Mouse (Mus musculus) forebrain, embryonic 10.5 days (tissue): ENCODE data around the gene Zfp689. TPM values are rescaled to one million over a fixed set of nuclear protein-coding genes. Genes with fewer than 3 reads are reported as not detected.
"Not testable (repeated sequence)": the region's sequence is repeated elsewhere in the genome, so short reads cannot be mapped to it uniquely, and the experiment has no call there.

ENCODE experiments used
- DNase-seq: peaks from one replicate; pipeline ENCODE4 v3.0.0-alpha.2; 2017; ENCODE audit warnings: low spot score; ENCODE audit errors: extremely low spot score
- H3K27ac ChIP-seq: fragments of 300-500 bp; sonication (generic); 2 replicates; pipeline ENCODE4 v1.5.1; 2016; ENCODE audit warnings: mild to moderate bottlenecking
- H3K27me3 ChIP-seq: fragments of 300-500 bp; sonication (generic); 2 replicates; pipeline ENCODE4 v1.6.1; 2016; ENCODE audit warnings: mild to moderate bottlenecking; ENCODE audit not compliant: poor library complexity, severe bottlenecking
- H3K36me3 ChIP-seq: fragments of 300-500 bp; sonication (generic); replicated peaks from 2 replicates; pipeline ENCODE4 v1.6.1; 2016; ENCODE audit warnings: mild to moderate bottlenecking, moderate library complexity
- H3K4me1 ChIP-seq: fragments of 300-500 bp; sonication (generic); 2 replicates; pipeline ENCODE4 v1.6.1; 2016
- H3K4me3 ChIP-seq: fragments of 300-500 bp; sonication (generic); 2 replicates; pipeline ENCODE4 v1.5.1; 2016; ENCODE audit warnings: mild to moderate bottlenecking, moderate library complexity
- H3K9me3 ChIP-seq: fragments of 300-500 bp; sonication (generic); 2 replicates; pipeline ENCODE4 v1.6.1; 2016; ENCODE audit warnings: mild to moderate bottlenecking, moderate library complexity
- WGBS: fragments of 180-500 bp; shearing (Covaris S2); methylation state at CpG from one replicate; pipeline ENCODE4 v1.1.7; 2016; 5-methylcytosine and 5-hydroxymethylcytosine counted together
- polyA plus RNA-seq: library from polyadenylated mRNA; unstranded; fragments of >200 nt; fragmentation: Nextera tagmentation; extraction: Ambion mirVana; gene quantifications from 2 replicates; pipeline ENCODE4 v1.2.1, GENCODE M21; 2016

Gene Zfp689
- 14.4 and 15.4 TPM in 2 replicates for polyA plus RNA-seq

DNA sequence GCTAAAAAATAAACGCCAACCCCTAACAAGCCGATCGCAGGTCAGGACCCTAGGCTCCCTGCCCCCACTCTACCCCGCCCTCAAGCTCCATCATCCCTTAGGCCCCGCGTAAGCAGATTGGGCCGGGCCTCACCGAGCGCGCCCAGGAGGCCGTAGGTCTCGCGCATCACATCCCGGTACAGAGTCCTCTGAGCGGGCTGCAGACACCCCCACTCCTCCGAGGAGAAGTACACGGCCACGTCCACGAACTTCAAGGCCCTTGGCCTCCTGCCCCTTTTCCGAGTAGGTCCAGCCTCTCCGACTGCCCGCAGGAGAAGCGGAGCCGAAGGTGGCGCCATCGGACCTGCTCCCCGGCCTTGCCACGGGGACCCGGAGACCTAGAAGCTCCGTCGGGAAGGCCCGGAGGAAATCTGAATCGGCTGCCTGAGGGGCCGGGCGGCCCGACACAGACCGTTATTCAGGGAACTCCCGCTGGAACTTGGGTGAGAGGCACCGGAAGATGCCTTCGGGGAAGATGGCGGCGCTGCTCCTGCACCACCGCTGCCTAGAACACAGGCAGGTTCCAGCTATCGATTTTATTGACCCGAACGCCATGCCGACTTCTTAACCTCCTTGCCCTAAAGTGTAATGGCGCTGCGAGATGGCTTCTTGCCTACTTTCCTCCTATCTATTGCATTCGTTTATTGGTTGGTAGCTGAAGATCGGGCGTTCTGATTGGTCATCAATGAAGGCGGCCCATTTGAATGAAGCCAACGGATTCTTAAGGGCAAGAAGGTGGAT is at the start of gene Zfp689:
Gene Zfp689, minus strand, starts transcription at position 638 of the 780 bp plus-strand sequence.
- H3K36me3 ChIP-seq, result peaks cover 76% of the 10 kb centered on the region
- under 1% methylated on average over 54 of the region's 54 CpGs for WGBS

DNA sequence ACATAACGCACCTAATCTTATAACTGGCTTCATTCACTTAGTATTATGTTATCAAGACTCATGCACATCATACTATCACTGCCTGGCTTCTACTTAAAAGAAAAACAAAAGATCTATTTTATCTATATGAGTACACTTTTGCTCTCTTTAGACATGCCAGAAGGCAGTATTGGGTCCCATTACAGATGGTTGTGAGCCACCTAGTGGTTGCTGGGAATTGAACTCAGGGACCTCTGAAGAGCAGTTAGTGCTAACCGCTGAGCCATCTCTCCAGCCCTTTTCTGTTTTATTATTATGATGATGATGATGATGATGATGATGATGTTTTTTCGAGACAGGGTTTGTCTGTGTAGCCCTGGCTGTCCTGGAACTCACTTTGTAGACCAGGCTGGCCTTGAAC is 49.4 kb upstream of the Zfp689 start:
- Histone ChIP-seq H3K9me3 (no peaks in the 10 kb centered on the region), H3K4me1 (no peaks in the 10 kb centered on the region), H3K36me3 (no peaks in the 10 kb centered on the region), H3K4me3 (no peak overlapping the region), H3K27me3 (no peaks in the 10 kb centered on the region), H3K27ac (no peak overlapping the region)
- DNase-seq, result no peak
- 40% methylated on average over 3 of the region's 3 CpGs for WGBS

More for the DNA sequence above, at the start of gene Zfp689:
- peak within 1 kb of the TSS; percentile 84 for H3K4me3 ChIP-seq
- no peaks in the 10 kb centered on the region for H3K9me3 ChIP-seq
- DNase-seq, result peak; percentile 93
- peaks cover 44% of the 10 kb centered on the region for H3K4me1 ChIP-seq
- H3K27ac ChIP-seq, result peak within 1 kb of the TSS; percentile 98
- no peaks in the 10 kb centered on the region for H3K27me3 ChIP-seq

DNA sequence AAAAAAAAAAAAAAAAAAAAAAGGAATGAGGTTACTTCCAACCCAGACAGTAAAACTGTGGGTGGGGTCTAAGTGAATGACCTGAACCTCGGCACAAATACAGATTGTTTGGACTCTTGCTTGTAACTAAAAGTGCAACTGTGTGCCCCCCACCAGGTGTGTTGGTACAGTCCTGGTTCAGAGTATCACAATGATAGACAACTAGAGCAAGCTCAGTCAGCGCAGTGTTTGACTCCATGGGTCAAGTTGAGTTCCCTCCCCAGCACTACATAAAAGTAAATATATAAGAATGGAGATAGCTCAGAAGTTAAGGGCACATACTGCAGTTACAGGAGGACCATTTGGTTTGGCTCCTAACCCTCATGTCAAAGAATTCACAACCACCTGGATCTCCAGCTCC is 48.4 kb upstream of the Zfp689 start:
- H3K36me3 ChIP-seq, result peaks cover 5% of the 10 kb centered on the region
- no peak overlapping the region for H3K27ac ChIP-seq
- no peak for DNase-seq
- H3K27me3 ChIP-seq, result no peaks in the 10 kb centered on the region
- WGBS, result 86% methylated on average over 2 of the region's 2 CpGs
- no peaks in the 10 kb centered on the region for H3K9me3 ChIP-seq
- no peaks in the 10 kb centered on the region for H3K4me1 ChIP-seq
- H3K4me3 ChIP-seq, result no peak overlapping the region

DNA sequence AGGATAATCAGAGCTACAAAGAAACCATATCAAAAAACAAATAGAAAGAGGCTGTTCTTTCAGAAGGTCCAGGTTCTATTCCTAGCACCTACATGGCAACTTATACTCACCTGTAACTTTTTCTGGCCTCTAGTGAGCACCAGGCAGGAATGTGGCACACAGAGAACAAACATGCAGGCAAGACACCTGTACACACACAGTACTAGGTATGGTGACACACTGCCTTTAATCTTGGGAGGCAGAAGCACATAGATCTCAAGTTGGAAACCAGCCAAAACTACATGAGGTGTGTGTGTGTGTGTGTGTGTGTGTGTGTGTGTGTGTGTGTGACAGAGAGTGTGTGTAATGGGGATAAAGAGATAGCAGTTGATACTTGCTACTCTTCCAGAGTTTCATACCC is 45.7 kb upstream of the Zfp689 start:
- Histone ChIP-seq H3K9me3 (no peaks in the 10 kb centered on the region), H3K36me3 (peaks cover 33% of the 10 kb centered on the region), H3K4me1 (no peaks in the 10 kb centered on the region), H3K27me3 (no peaks in the 10 kb centered on the region), H3K4me3 (no peak overlapping the region), H3K27ac (no peak overlapping the region)
- no peak for DNase-seq

DNA sequence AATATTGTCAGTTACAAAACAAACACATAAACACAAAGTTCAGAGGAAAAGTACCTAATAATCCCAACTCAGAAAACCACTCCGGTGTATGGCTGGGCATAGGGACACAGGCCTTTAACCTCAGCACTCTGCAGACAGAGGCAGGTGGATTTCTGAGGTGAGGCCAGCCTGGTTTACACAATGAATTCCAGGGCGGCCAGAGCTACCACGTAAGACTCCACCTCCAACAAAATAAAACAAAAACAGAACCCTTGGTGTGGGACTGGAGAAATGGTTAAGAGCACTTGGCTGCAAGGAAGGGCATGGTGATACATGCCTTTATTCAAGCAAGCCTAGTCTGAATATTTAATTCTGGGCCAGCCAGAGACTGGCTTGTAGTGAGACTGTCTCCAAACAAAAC is 42.9 kb upstream of the Zfp689 start:
- Histone ChIP-seq H3K4me3 (no peak overlapping the region), H3K27ac (no peak overlapping the region), H3K4me1 (no peaks in the 10 kb centered on the region), H3K36me3 (peaks cover 59% of the 10 kb centered on the region), H3K27me3 (no peaks in the 10 kb centered on the region), H3K9me3 (no peaks in the 10 kb centered on the region)
- 96% methylated on average over 3 of the region's 3 CpGs for WGBS
- no peak for DNase-seq

DNA sequence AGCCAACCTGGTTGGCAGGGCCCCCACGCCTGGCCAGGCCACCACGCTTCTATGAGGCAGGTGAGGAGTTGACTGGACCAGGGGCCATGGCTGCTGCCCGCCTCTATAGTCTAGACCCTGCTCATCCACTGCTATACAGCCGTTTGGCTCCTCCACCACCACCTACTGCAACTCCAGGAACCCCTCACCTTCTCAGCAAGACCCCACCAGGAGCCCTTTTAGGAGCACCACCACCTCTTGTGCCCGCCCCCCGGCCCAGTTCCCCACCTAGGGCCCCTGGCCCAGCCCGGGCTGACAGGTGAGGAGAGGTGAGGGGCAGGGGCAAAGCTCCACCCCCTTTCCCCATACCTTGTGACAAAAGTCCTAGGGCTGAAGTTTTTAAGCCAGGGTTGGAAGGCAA is 41.0 kb upstream of the Zfp689 start:
- H3K27ac ChIP-seq, result no peak overlapping the region
- peaks cover 78% of the 10 kb centered on the region for H3K36me3 ChIP-seq
- no peaks in the 10 kb centered on the region for H3K9me3 ChIP-seq
- H3K4me3 ChIP-seq, result no peak overlapping the region
- WGBS, result 91% methylated on average over 7 of the region's 7 CpGs
- H3K27me3 ChIP-seq, result no peaks in the 10 kb centered on the region
- DNase-seq, result no peak
- no peaks in the 10 kb centered on the region for H3K4me1 ChIP-seq

DNA sequence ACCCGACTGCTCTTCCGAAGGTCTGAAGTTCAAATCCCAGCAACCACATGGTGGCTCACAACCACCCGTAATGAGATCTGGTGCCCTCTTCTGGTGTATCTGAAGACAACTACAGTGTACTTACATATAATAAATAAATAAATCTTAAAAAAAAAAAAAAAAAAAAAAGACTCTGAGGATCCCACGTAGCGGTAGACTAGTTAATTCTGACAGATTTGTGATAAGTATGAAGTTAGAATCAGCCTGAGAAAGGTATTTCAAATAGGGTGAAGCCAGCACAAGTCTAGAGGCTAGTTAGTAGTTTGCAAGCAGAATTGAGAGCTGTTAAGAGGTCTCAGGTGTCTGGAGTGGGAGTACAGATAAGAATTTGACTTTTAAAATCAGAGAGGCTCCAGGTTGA is 39.4 kb upstream of the Zfp689 start:
- not testable (repeated sequence) for H3K9me3 ChIP-seq, H3K4me1 ChIP-seq, H3K4me3 ChIP-seq, H3K27me3 ChIP-seq, H3K27ac ChIP-seq, DNase-seq
- WGBS, result 96% methylated on average over 5 of the region's 5 CpGs
- peaks cover 94% of the 10 kb centered on the region for H3K36me3 ChIP-seq

DNA sequence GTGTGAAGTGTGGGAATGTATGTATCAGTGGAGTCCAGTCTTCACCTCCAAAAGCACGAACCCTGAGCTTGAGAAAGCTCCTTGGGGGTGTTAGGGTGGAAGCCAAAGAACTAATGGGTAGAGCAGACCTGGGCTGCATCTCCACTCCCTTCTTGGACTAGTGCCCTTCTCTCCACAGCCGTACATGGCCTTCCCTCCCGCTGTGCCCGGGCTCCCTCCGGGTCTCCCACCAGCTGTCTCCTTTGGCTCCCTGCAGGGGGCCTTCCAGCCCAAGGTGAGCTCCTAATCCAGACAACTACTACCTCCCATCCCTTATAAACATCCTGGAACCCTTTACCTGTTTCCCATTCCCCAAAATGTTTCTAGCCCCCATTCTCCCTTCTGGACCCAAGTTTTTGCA is 36.5 kb upstream of the Zfp689 start:
- Histone ChIP-seq H3K27me3 (no peaks in the 10 kb centered on the region), H3K4me1 (peaks cover 7% of the 10 kb centered on the region), H3K4me3 (no peak overlapping the region), H3K9me3 (no peaks in the 10 kb centered on the region), H3K27ac (no peak overlapping the region), H3K36me3 (peaks cover 98% of the 10 kb centered on the region)
- WGBS, result 89% methylated on average over 5 of the region's 5 CpGs
- DNase-seq, result no peak

DNA sequence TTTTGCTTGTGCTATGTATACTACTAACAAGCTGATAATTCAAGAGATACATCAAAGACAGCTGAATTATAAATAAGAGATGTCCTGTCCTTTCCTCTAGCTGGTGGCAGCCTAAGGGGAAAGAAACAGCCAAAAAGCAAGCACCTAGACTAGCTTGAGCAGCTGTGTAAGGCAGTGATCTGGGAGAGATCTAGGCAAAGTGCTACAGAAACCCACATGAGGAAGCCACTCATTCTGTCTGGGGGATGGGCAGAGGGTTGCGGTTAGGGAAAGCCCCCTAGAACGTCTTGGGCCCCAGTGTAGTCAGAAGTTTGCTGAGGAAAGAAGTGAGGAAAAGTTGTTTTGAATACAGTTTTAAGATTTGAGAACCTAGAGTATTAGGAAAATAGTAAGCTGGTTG is 31.4 kb upstream of the Zfp689 start:
- DNase-seq, result no peak

DNA sequence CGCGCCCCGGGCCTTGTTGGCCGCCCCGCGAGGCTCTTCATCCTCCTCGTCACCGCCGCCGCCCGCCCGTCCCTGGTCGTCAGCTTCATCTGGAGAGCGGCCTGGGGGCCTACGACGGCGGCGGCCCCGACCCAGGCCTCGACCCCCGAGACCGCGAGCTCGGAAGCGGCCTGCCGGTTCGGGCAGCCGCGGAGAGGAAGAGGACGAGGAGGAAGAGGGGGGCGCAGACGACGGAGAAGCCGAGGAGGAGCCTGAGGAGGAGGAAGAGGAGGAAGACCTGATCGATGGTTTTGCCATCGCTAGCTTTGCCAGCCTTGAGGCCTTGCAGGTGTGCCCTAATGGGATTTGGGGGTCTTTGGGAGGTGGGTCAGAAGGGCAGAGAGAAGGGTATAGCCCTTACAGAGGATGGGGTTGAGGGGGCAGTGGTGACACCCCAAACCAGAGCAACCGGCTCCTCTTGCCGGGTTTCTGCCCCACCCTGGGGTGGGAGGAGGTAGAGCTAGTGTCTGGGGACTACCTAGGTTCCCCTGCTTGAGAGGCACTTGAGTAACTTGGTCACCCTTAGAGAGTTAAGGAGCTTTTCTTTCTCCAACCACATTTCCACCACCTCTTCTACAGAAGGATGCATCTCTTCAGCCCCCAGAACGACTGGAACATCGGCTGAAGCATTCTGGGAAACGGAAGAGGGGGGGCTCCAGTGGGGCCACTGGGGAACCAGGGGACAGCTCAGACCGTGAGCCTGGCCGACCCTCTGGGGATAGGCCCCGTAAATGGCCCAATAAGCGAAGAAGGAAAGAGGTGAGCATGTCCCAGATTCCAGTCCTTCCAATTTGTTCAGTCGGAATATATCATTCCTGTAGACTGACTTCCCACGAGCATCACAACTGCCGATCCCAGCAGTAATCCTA is 30.6 kb upstream of the Zfp689 start:
- Histone ChIP-seq H3K9me3 (no peaks in the 10 kb centered on the region), H3K36me3 (peaks cover 74% of the 10 kb centered on the region), H3K27ac (peak overlapping the region; percentile 94), H3K4me1 (peaks cover 35% of the 10 kb centered on the region), H3K27me3 (no peaks in the 10 kb centered on the region), H3K4me3 (peak overlapping the region; percentile 100)
- no peak for DNase-seq
- WGBS, result 8% methylated on average over 47 of the region's 48 CpGs

More for the DNA sequence above, 31.4 kb upstream of the Zfp689 start:
- Histone ChIP-seq H3K4me3 (peak overlapping the region; percentile 100), H3K36me3 (peaks cover 74% of the 10 kb centered on the region), H3K4me1 (peaks cover 35% of the 10 kb centered on the region), H3K27ac (0 out of 2 replicates have a peak overlapping the region, but pooled peaks have one; percentile 94), H3K27me3 (no peaks in the 10 kb centered on the region), H3K9me3 (no peaks in the 10 kb centered on the region)
- WGBS, result 79% methylated on average over 2 of the region's 2 CpGs

DNA sequence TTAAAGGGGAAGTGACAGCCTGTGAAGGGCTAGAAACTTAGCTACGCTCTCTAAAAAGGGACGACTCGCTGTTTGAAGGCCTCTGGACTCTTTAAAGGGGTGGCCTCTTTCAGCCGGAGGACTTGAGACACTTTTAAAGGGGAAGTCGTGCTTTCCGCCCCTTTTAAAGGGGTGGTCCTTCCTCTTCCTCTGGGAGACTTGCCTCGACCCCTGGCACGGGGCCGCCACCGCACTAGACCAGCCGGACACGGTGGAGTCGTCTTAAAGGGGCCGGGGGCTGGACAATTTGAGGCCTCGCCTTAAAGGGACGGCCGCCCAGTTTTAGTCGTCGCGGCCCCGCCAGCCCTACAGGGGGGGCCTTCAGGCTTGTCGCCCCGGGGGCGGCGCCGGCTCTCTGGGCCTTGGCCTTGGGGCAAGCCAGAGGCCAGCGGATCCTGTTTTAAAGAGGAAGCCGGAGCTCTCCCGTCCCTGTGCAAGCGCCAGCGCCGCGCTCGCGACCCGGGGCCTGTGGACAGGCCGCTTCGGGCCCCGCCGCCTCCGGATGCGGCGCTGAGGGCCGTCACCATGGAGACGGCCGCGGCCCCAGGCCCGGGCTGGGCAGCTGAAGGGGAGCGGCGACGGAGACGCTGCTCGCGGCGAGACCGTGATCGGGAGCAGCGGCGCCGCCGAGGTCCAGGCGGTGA is 29.8 kb upstream of the Zfp689 start, which contains the start of gene Fbrs:
Gene Fbrs, plus strand, starts transcription at position 565 of the 683 bp plus-strand sequence.
- Histone ChIP-seq H3K9me3 (no peaks in the 10 kb centered on the region), H3K4me3 (peak within 1 kb of the TSS; percentile 100), H3K36me3 (peaks cover 74% of the 10 kb centered on the region), H3K27ac (peak within 1 kb of the TSS; percentile 94), H3K4me1 (peaks cover 35% of the 10 kb centered on the region), H3K27me3 (no peaks in the 10 kb centered on the region)
- WGBS, result under 1% methylated on average over 62 of the region's 62 CpGs
- DNase-seq, result peak; percentile 89
